Mouse (Mus musculus) layer of hippocampus, postnatal 36 days (tissue): Measurements from ENCODE around the gene Snx9. TPM values are rescaled to one million over a fixed set of nuclear protein-coding genes. Genes with fewer than 3 reads are reported as not detected.

Experiments used
- DNase-seq, 2 experiments: peaks; one replicate each; pipeline ENCODE4 v3.0.0; 2022
- total RNA-seq, 2 experiments: library from RNA; stranded (reverse); gene quantifications; 2 replicates each; pipeline ENCODE4 v1.2.3; 2021

The Snx9 gene
- total RNA-seq, 2 experiments from 2014 or later = 13.8 to 14.7 TPM

GRCm38 (mm10) chr17:5886181-5886810 is 45.2 kb downstream of the Snx9 start:
- DNase-seq = no peak

- peak in 1 of 2 experiments; percentile 16 for DNase-seq
Observed at GRCm38 (mm10) chr17:5886943-5887800, 46.0 kb downstream of the Snx9 start.

GRCm38 (mm10) chr17:5890429-5890828 is 49.3 kb downstream of the Snx9 start:
- DNase-seq = peak; percentile 72

- DNase-seq = no peak
Observed at GRCm38 (mm10) chr17:5891933-5892683, 51.0 kb downstream of the Snx9 start.

GRCm38 (mm10) chr17:5893092-5893491 is 52.0 kb downstream of the Snx9 start:
- no peak for DNase-seq

GRCm38 (mm10) chr17:5893574-5894148 is 52.5 kb downstream of the Snx9 start:
- no peak for DNase-seq

GRCm38 (mm10) chr17:5896066-5896465 is 54.9 kb downstream of the Snx9 start:
- no peak for DNase-seq

GRCm38 (mm10) chr17:5896607-5897006 is 55.5 kb downstream of the Snx9 start:
- no peak for DNase-seq

- no peak for DNase-seq
Observed at GRCm38 (mm10) chr17:5897326-5898200, 56.4 kb downstream of the Snx9 start.

GRCm38 (mm10) chr17:5899251-5899650 is 58.1 kb downstream of the Snx9 start:
- no peak for DNase-seq

GRCm38 (mm10) chr17:5901381-5901780 is 60.3 kb downstream of the Snx9 start:
- DNase-seq = no peak

GRCm38 (mm10) chr17:5903630-5904301 is 62.6 kb downstream of the Snx9 start:
- no peak for DNase-seq

GRCm38 (mm10) chr17:5909681-5910080 is 68.6 kb downstream of the Snx9 start:
- no peak for DNase-seq

- DNase-seq = peak; percentile 62 to 70
Observed at GRCm38 (mm10) chr17:5911591-5911990, 70.5 kb downstream of the Snx9 start.

- no peak for DNase-seq
Observed at GRCm38 (mm10) chr17:5912797-5913196, 71.7 kb downstream of the Snx9 start.

GRCm38 (mm10) chr17:5914217-5914616 is 73.1 kb downstream of the Snx9 start:
- no peak for DNase-seq

- no peak for DNase-seq
Observed at GRCm38 (mm10) chr17:5921954-5922353, 80.8 kb downstream of the Snx9 start.

GRCm38 (mm10) chr17:5923281-5923680 is 82.2 kb downstream of the Snx9 start:
- peak; percentile 44 to 47 for DNase-seq

GRCm38 (mm10) chr17:5924238-5924637 is 83.1 kb downstream of the Snx9 start:
- no peak for DNase-seq

GRCm38 (mm10) chr17:5926710-5927109 is 85.6 kb downstream of the Snx9 start:
- DNase-seq = no peak

- DNase-seq = no peak
Observed at GRCm38 (mm10) chr17:5929031-5929430, 87.9 kb downstream of the Snx9 start.
